Mouse (Mus musculus) forebrain, embryonic 12.5 days (tissue): ENCODE data around the gene Adi1. TPM values are rescaled to one million over a fixed set of nuclear protein-coding genes. Genes with fewer than 3 reads are reported as not detected.

Experiments
- ATAC-seq: fragments of 200-750 bp; cut with Nextera tagmentation; 2 replicates; pipeline ENCODE4 v1.8.0; 2017; ENCODE audit warnings: moderate TSS enrichment; ENCODE audit not compliant: low FRiP score
- H3K27ac ChIP-seq: fragments of 300-500 bp; sonication (generic); 2 replicates; pipeline ENCODE4 v1.5.1; 2016; ENCODE audit warnings: mild to moderate bottlenecking
- H3K27me3 ChIP-seq: fragments of 300-500 bp; sonication (generic); 2 replicates; pipeline ENCODE4 v1.6.1; 2016; ENCODE audit warnings: mild to moderate bottlenecking
- H3K36me3 ChIP-seq: fragments of 300-500 bp; sonication (generic); replicated peaks from 2 replicates; pipeline ENCODE4 v1.6.1; 2016; ENCODE audit warnings: mild to moderate bottlenecking
- H3K4me1 ChIP-seq: fragments of 300-500 bp; sonication (generic); 2 replicates; pipeline ENCODE4 v1.6.1; 2016
- H3K4me2 ChIP-seq: fragments of 300-500 bp; sonication (generic); 2 replicates; pipeline ENCODE4 v1.6.1; 2016; ENCODE audit warnings: mild to moderate bottlenecking, moderate library complexity
- H3K4me3 ChIP-seq: fragments of 300-500 bp; sonication (generic); replicated peaks from 2 replicates; pipeline ENCODE4 v1.5.1; 2016; ENCODE audit warnings: mild to moderate bottlenecking
- H3K9ac ChIP-seq: fragments of 300-500 bp; sonication (generic); 2 replicates; pipeline ENCODE4 v1.6.1; 2016; ENCODE audit warnings: mild to moderate bottlenecking
- H3K9me3 ChIP-seq: fragments of 300-500 bp; sonication (generic); 2 replicates; pipeline ENCODE4 v1.6.1; 2016
- WGBS: fragments of 180-500 bp; shearing (Covaris S2); methylation state at CpG from one replicate; pipeline ENCODE4 v1.1.7; 2016; 5-methylcytosine and 5-hydroxymethylcytosine counted together
- polyA plus RNA-seq: library from polyadenylated mRNA; unstranded; fragments of >200 nt; fragmentation: Nextera tagmentation; extraction: Ambion mirVana; gene quantifications from 2 replicates; pipeline ENCODE4 v1.2.1, GENCODE M21; 2016

Adi1 gene
- 41.6 and 44.1 TPM in 2 replicates for polyA plus RNA-seq

- Histone ChIP-seq H3K9me3 (no peaks in the 10 kb centered on the region), H3K4me1 (peaks cover 12% of the 10 kb centered on the region), H3K36me3 (0 out of 2 replicates have a peak, but pooled peaks cover 6% of the 10 kb centered on the region), H3K27me3 (no peaks in the 10 kb centered on the region), H3K27ac (peak within 1 kb of the TSS; percentile 89), H3K4me2 (peak within 1 kb of the TSS; percentile 55), H3K9ac (peak within 1 kb of the TSS; percentile 50), H3K4me3 (peak within 1 kb of the TSS; percentile 46)
- peak; percentile 96 for ATAC-seq
- WGBS = 4% methylated on average over 44 of the region's 53 CpGs
Observed at GRCm38 (mm10) chr12:28675121-28675924, at the start of gene Adi1. Gene Adi1, plus strand, starts transcription at chr12:28675231.

DNA sequence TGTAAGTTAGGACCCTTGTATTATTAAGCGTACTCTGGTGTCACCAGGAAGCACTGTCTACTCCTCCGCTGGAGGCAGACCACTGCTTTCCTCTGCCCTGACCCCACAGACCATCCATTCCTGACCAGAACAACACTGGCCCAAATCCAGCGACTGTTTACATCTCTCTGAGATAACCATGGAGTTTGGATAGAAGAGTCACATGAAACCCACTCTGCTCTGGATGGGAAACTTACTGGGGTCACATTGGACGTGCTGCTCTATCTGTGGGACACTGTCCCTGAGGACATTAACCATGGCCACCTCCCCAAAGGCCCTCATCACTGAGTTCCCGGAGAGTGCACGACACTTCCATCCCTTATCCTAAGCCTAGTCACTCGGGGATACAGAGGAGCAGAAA lies 49.6 kb upstream of the Adi1 start:
- Histone ChIP-seq H3K9ac (no peak overlapping the region), H3K9me3 (no peaks in the 10 kb centered on the region), H3K27me3 (no peaks in the 10 kb centered on the region), H3K4me1 (peaks cover 12% of the 10 kb centered on the region), H3K36me3 (peaks cover 26% of the 10 kb centered on the region), H3K4me2 (no peak overlapping the region), H3K4me3 (no peak overlapping the region), H3K27ac (no peak overlapping the region)
- WGBS = 85% methylated on average over 7 of the region's 7 CpGs
- no peak for ATAC-seq

DNA sequence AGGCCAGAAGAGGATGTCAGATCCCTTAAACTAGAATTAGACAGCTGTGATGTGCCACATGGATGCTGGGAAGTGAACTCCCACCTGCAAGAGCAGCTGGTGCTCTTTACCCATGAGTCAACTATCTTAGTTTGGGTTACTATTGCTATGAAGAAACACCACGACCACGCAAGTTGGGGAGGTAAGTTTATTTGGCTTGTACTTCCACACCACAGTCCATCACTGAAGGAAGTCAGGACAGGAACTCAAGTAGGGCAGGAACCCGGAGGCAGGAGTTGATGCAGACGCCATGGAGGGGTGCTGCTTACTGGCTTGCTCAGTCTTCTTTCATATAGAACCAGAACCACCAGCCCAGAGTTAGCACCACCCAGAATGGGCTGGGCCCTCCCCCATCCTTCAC lies 47.9 kb upstream of the Adi1 start:
- WGBS = 74% methylated on average over 4 of the region's 4 CpGs
- H3K36me3 ChIP-seq = peaks cover 42% of the 10 kb centered on the region
- peaks cover 2% of the 10 kb centered on the region; the same call in 1 of the 2 replicates for H3K4me1 ChIP-seq
- no peak for ATAC-seq
- H3K4me2 ChIP-seq = no peak overlapping the region
- H3K9ac ChIP-seq = no peak overlapping the region
- H3K27me3 ChIP-seq = no peaks in the 10 kb centered on the region
- H3K27ac ChIP-seq = no peak overlapping the region
- H3K4me3 ChIP-seq = no peak overlapping the region
- no peaks in the 10 kb centered on the region for H3K9me3 ChIP-seq

- WGBS = 89% methylated on average over 2 of the region's 2 CpGs
- H3K4me3 ChIP-seq = no peak overlapping the region
Observed at GRCm38 (mm10) chr12:28628436-28628835, 46.6 kb upstream of the Adi1 start.

DNA sequence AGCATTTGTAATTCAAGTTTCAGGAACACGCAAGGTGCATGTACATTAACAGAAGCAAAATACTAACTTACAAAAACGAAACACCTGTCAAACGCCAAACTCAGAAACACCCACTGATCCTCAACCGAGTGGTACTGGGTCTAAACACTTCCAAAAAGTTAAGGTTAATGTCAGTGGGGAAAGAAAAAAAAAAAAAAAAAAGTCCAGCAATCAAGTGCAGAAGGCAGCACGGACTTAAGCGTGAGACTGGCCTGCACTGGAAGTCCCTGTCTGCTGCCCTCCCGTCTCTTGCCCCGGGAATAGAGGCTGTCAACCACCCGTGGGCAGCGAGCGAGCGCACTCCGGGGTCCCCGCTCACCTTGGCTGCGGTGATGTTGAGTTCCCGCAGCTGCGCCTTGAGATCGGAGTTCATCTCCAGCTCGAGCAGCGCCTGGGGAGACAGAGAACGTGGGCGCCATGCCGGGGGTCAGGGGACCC lies 39.9 kb upstream of the Adi1 start:
- H3K27me3 ChIP-seq = no peaks in the 10 kb centered on the region
- peak overlapping the region; percentile 98 for H3K9ac ChIP-seq
- 2% methylated on average over 23 of the region's 23 CpGs for WGBS
- peak overlapping the region; percentile 93 for H3K27ac ChIP-seq
- H3K9me3 ChIP-seq = no peaks in the 10 kb centered on the region
- peak overlapping the region; percentile 70 for H3K4me2 ChIP-seq
- H3K4me3 ChIP-seq = peak overlapping the region; percentile 90
- peak; percentile 24; the same call in 1 of the 2 replicates for ATAC-seq
- H3K4me1 ChIP-seq = peaks cover 12% of the 10 kb centered on the region
- peaks cover 40% of the 10 kb centered on the region for H3K36me3 ChIP-seq

More at GRCm38 (mm10) chr12:28628436-28628835, 46.6 kb upstream of the Adi1 start:
- Histone ChIP-seq H3K9me3 (no peaks in the 10 kb centered on the region), H3K36me3 (peaks cover 56% of the 10 kb centered on the region), H3K27ac (no peak overlapping the region), H3K4me2 (no peak overlapping the region), H3K4me1 (no peaks in the 10 kb centered on the region), H3K27me3 (no peaks in the 10 kb centered on the region), H3K9ac (no peak overlapping the region)
- ATAC-seq = no peak

GRCm38 (mm10) chr12:28635535-28636476 lies 39.2 kb upstream of the Adi1 start, which contains the start of gene Rps7:
Gene Rps7, minus strand, starts transcription at chr12:28635953.
- Histone ChIP-seq H3K4me3 (peak within 1 kb of the TSS; percentile 90), H3K9ac (peak within 1 kb of the TSS; percentile 98), H3K4me1 (peaks cover 12% of the 10 kb centered on the region), H3K9me3 (no peaks in the 10 kb centered on the region), H3K27me3 (no peaks in the 10 kb centered on the region), H3K36me3 (peaks cover 33% of the 10 kb centered on the region), H3K27ac (peak within 1 kb of the TSS; percentile 93), H3K4me2 (peak within 1 kb of the TSS; percentile 70)
- peak; percentile 98 for ATAC-seq
- 7% methylated on average over 69 of the region's 69 CpGs for WGBS

- H3K27ac ChIP-seq = no peak overlapping the region; the same call in 1 of the 2 replicates
- 98% methylated on average over 6 of the region's 6 CpGs for WGBS
- ATAC-seq = no peak
Observed at GRCm38 (mm10) chr12:28636543-28636942, 38.5 kb upstream of the Adi1 start.

GRCm38 (mm10) chr12:28638778-28639177 lies 36.3 kb upstream of the Adi1 start:
- Histone ChIP-seq H3K4me1 (peaks cover 12% of the 10 kb centered on the region), H3K9me3 (no peaks in the 10 kb centered on the region), H3K4me3 (no peak overlapping the region), H3K4me2 (no peak overlapping the region), H3K36me3 (peaks cover 3% of the 10 kb centered on the region), H3K27me3 (peaks cover 13% of the 10 kb centered on the region; the same call in 1 of the 2 replicates), H3K27ac (no peak overlapping the region), H3K9ac (no peak overlapping the region)
- 69% methylated on average over 2 of the region's 2 CpGs for WGBS
- no peak for ATAC-seq

More at GRCm38 (mm10) chr12:28636543-28636942, 38.5 kb upstream of the Adi1 start:
- Histone ChIP-seq H3K36me3 (peaks cover 26% of the 10 kb centered on the region), H3K9me3 (no peaks in the 10 kb centered on the region), H3K9ac (no peak overlapping the region), H3K4me3 (peak overlapping the region; percentile 90), H3K4me1 (peaks cover 12% of the 10 kb centered on the region), H3K27me3 (no peaks in the 10 kb centered on the region), H3K4me2 (peak overlapping the region; percentile 70)

- Histone ChIP-seq H3K4me1 (peaks cover 14% of the 10 kb centered on the region), H3K9ac (peak within 1 kb of the TSS; percentile 76), H3K36me3 (peaks cover 9% of the 10 kb centered on the region), H3K4me3 (peak within 1 kb of the TSS; percentile 67), H3K9me3 (no peaks in the 10 kb centered on the region), H3K27me3 (peaks cover 11% of the 10 kb centered on the region; the same call in 1 of the 2 replicates), H3K27ac (peak within 1 kb of the TSS; percentile 71; the same call in 1 of the 2 replicates), H3K4me2 (peak within 1 kb of the TSS; percentile 81)
- WGBS = 2% methylated on average over 52 of the region's 52 CpGs
- peak; percentile 95 for ATAC-seq
Observed at GRCm38 (mm10) chr12:28649141-28650110, 25.6 kb upstream of the Adi1 start, which contains the start of gene Rnaseh1. Gene Rnaseh1, plus strand, starts transcription at chr12:28649602.

GRCm38 (mm10) chr12:28662628-28663027 lies 12.4 kb upstream of the Adi1 start:
- Histone ChIP-seq H3K4me1 (peaks cover 3% of the 10 kb centered on the region; the same call in 1 of the 2 replicates), H3K9ac (no peak overlapping the region), H3K27me3 (no peaks in the 10 kb centered on the region), H3K27ac (no peak overlapping the region), H3K36me3 (peaks cover 45% of the 10 kb centered on the region), H3K4me2 (no peak overlapping the region), H3K9me3 (no peaks in the 10 kb centered on the region), H3K4me3 (no peak overlapping the region)
- WGBS = 89% methylated on average over 4 of the region's 4 CpGs
- ATAC-seq = no peak

DNA sequence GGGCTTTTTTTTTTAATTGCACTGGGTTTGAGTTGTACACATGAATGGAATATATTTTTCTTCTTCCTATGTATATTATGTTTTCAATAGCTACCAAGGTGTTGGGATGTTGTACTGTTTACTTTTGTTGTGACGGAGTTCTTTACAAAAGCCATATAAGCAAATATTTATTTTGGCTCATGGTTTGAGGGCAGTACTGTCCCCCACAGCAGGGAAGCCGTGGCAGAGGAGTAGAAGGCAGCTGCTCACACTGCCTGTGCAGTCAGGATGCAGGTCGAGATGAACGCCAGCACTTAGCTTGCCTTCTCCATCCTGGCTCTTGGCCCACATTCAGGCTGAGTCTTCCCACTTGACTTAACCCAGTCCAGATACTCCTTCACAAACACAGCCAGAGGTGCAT lies 8.3 kb upstream of the Adi1 start:
- Histone ChIP-seq H3K4me3 (no peak overlapping the region), H3K27me3 (no peaks in the 10 kb centered on the region), H3K36me3 (peaks cover 10% of the 10 kb centered on the region), H3K4me1 (peaks cover 3% of the 10 kb centered on the region; the same call in 1 of the 2 replicates), H3K9me3 (no peaks in the 10 kb centered on the region), H3K9ac (no peak overlapping the region), H3K4me2 (no peak overlapping the region), H3K27ac (no peak overlapping the region)
- 84% methylated on average over 4 of the region's 4 CpGs for WGBS
- ATAC-seq = no peak
